11 mouse cellular contexts compared by ENCODE assay signal in genomic region chr1:138123866-138124265, GRCm38 (mm10). TPM values are rescaled to one million over a fixed set of nuclear protein-coding genes. Genes with fewer than 3 reads are reported as not detected.
A peak's percentile ranks its signal among the peaks of the same experiment; 100 is the strongest.
DNase-seq lines count a peak whose midpoint lies in the region; ATAC-seq and TF ChIP-seq lines count a peak whose summit lies in the region.
"Had no signal": no experiment of that assay in that cellular context is flagged by ENCODE, and none has a peak within 500 bp of the region (broad histone marks: within the 10 kb centered on the region; RNA-seq: fewer than 3 reads in every experiment).

No protein-coding gene starts in this region.

- WGBS in embryonic facial prominence, embryonic 11.5 days = 43% methylated on average over 3 of the region's 3 CpGs
- 41% methylated on average over 3 of the region's 3 CpGs for WGBS in embryonic facial prominence, embryonic 10.5 days
- 45% methylated on average over 3 of the region's 3 CpGs for WGBS in lung, postnatal 0 days
- WGBS in neural tube, embryonic 15.5 days = 48% methylated on average over 3 of the region's 3 CpGs

- H3K27ac ChIP-seq in embryonic facial prominence, embryonic 11.5 days (replicated peaks; ENCODE audit: low read depth, low read length) = no peak overlapping the region
- H3K27ac ChIP-seq in embryonic facial prominence, embryonic 10.5 days (replicated peaks) = no peak overlapping the region
- H3K27ac ChIP-seq in lung, postnatal 0 days (ENCODE audit: low read length) = no peak overlapping the region
- H3K27ac ChIP-seq in neural tube, embryonic 15.5 days (replicated peaks) = no peak overlapping the region
- H3K27ac ChIP-seq: hindbrain, embryonic 12.5 days; limb, embryonic 13.5 days had no signal

- no peak for TF ChIP-seq EP300 in lung, postnatal 0 days (IDR thresholded peaks at IDR 0.05)

- no peaks in the 10 kb centered on the region for H3K36me3 ChIP-seq in embryonic facial prominence, embryonic 11.5 days (replicated peaks; ENCODE audit: control insufficient read depth, insufficient read depth, low read depth, low read length)
- no peaks in the 10 kb centered on the region for H3K36me3 ChIP-seq in embryonic facial prominence, embryonic 10.5 days (replicated peaks)
- no peaks in the 10 kb centered on the region for H3K36me3 ChIP-seq in lung, postnatal 0 days (ENCODE audit: insufficient read depth, low read length)
- H3K36me3 ChIP-seq in neural tube, embryonic 15.5 days = no peaks in the 10 kb centered on the region
- H3K36me3 ChIP-seq: hindbrain, embryonic 12.5 days; limb, embryonic 13.5 days had no signal

- no peak overlapping the region for H3K4me3 ChIP-seq in embryonic facial prominence, embryonic 11.5 days (ENCODE audit: low read depth, low read length)
- no peak overlapping the region for H3K4me3 ChIP-seq in embryonic facial prominence, embryonic 10.5 days
- no peak overlapping the region for H3K4me3 ChIP-seq in lung, postnatal 0 days (ENCODE audit: low read depth, low read length)
- H3K4me3 ChIP-seq in neural tube, embryonic 15.5 days (replicated peaks) = no peak overlapping the region
- H3K4me3 ChIP-seq: hindbrain, embryonic 12.5 days; limb, embryonic 13.5 days; myocyte had no signal

- no peaks in the 10 kb centered on the region for H3K4me1 ChIP-seq in embryonic facial prominence, embryonic 11.5 days (ENCODE audit: control insufficient read depth, insufficient read depth, low read length)
- H3K4me1 ChIP-seq in embryonic facial prominence, embryonic 10.5 days = no peaks in the 10 kb centered on the region
- H3K4me1 ChIP-seq in lung, postnatal 0 days (ENCODE audit: insufficient read depth, low read depth, low read length) = no peaks in the 10 kb centered on the region
- no peaks in the 10 kb centered on the region for H3K4me1 ChIP-seq in neural tube, embryonic 15.5 days
- H3K4me1 ChIP-seq: hindbrain, embryonic 12.5 days; limb, embryonic 13.5 days had no signal

- no peak overlapping the region for H3K9ac ChIP-seq in embryonic facial prominence, embryonic 11.5 days (replicated peaks; ENCODE audit: low read length)
- H3K9ac ChIP-seq in lung, postnatal 0 days (replicated peaks; ENCODE audit: low read depth) = no peak overlapping the region
- H3K9ac ChIP-seq in neural tube, embryonic 15.5 days (replicated peaks) = no peak overlapping the region
- H3K9ac ChIP-seq: hindbrain, embryonic 12.5 days; limb, embryonic 13.5 days had no signal

- peak; percentile 45 for TF ChIP-seq CTCF in lung, postnatal 0 days (IDR thresholded peaks at IDR 0.05)

- no peak overlapping the region for H3K4me2 ChIP-seq in embryonic facial prominence, embryonic 11.5 days (ENCODE audit: low read depth, low read length)
- no peak overlapping the region for H3K4me2 ChIP-seq in lung, postnatal 0 days (replicated peaks; ENCODE audit: low read depth, low read length)
- no peak overlapping the region for H3K4me2 ChIP-seq in neural tube, embryonic 15.5 days
- H3K4me2 ChIP-seq: hindbrain, embryonic 12.5 days; limb, embryonic 13.5 days had no signal

- no peaks in the 10 kb centered on the region for H3K27me3 ChIP-seq in embryonic facial prominence, embryonic 11.5 days (ENCODE audit: control insufficient read depth, insufficient read depth, low read length)
- H3K27me3 ChIP-seq in embryonic facial prominence, embryonic 10.5 days (replicated peaks; ENCODE audit: low read depth, poor library complexity, severe bottlenecking) = no peaks in the 10 kb centered on the region
- no peaks in the 10 kb centered on the region for H3K27me3 ChIP-seq in lung, postnatal 0 days (replicated peaks; ENCODE audit: insufficient read depth, low read length)
- H3K27me3 ChIP-seq in neural tube, embryonic 15.5 days (replicated peaks) = no peaks in the 10 kb centered on the region
- H3K27me3 ChIP-seq: hindbrain, embryonic 12.5 days; limb, embryonic 13.5 days had no signal

- peak; percentile 47 for DNase-seq in embryonic facial prominence, embryonic 11.5 days (ENCODE audit: low spot score)
- no peak for DNase-seq in embryonic facial prominence, embryonic 10.5 days (ENCODE audit: low spot score)
- DNase-seq in lung, postnatal 0 days (ENCODE audit: low spot score) = peak; percentile 30
- DNase-seq in lung, postnatal 25 days (ENCODE audit: low spot score) = no peak
- DNase-seq in MEL-GATA-1-ER (ENCODE audit: extremely low read depth, low read depth) = peak; percentile 22
- no peak for DNase-seq in testis, postnatal 14 days (ENCODE audit: low spot score)

- no peaks in the 10 kb centered on the region for H3K9me3 ChIP-seq in embryonic facial prominence, embryonic 11.5 days (replicated peaks; ENCODE audit: control insufficient read depth, low read length)
- H3K9me3 ChIP-seq in embryonic facial prominence, embryonic 10.5 days = no peaks in the 10 kb centered on the region
- H3K9me3 ChIP-seq in lung, postnatal 0 days (ENCODE audit: low read length) = no peaks in the 10 kb centered on the region
- H3K9me3 ChIP-seq in neural tube, embryonic 15.5 days (replicated peaks) = no peaks in the 10 kb centered on the region
- H3K9me3 ChIP-seq: hindbrain, embryonic 12.5 days; limb, embryonic 13.5 days had no signal

- no peak for ATAC-seq in embryonic facial prominence, embryonic 11.5 days (replicated peaks; ENCODE audit: insufficient number of reproducible peaks, low FRiP score, low TSS enrichment, low read depth)
- ATAC-seq in lung, postnatal 0 days = no peak
- ATAC-seq in megakaryocyte, adult 5-6 weeks (ENCODE audit: poor library complexity, severe bottlenecking) = peak; percentile 39; the same call in 1 of the 2 replicates
- no peak for ATAC-seq in neural tube, embryonic 15.5 days (ENCODE audit: low FRiP score)

RNA-seq across cellular contexts. Expression of gene Ptprc, which starts 51.6 kb away (rescaled TPM):
- polyA plus RNA-seq in embryonic facial prominence, embryonic 11.5 days (2014; fragmentation: Nextera tagmentation; extraction: Ambion mirVana) = 1.3 and 1.6 TPM in 2 replicates
- 1.6 and 1.8 TPM in 2 replicates for polyA plus RNA-seq in embryonic facial prominence, embryonic 10.5 days (2016; fragmentation: Nextera tagmentation; extraction: Ambion mirVana)
- polyA plus RNA-seq in lung, postnatal 0 days (2015; fragmentation: Nextera tagmentation; extraction: Ambion mirVana) = 9.3 and 10.7 TPM in 2 replicates
- 547 TPM in 2 replicates for total RNA-seq in megakaryocyte, adult 5-6 weeks (2015)
- 704 and 786 TPM in 2 replicates for total RNA-seq in megakaryocyte, adult 5-6 weeks (2017)
- polyA plus RNA-seq in neural tube, embryonic 15.5 days (2015; fragmentation: Nextera tagmentation; extraction: Ambion mirVana) = 1.7 and 17.9 TPM in 2 replicates
- polyA plus RNA-seq: myocyte had no signal

Comparison
In these comparisons a context has a peak if more than half of its experiments do, and no peak if none do; other contexts are left out.
1. DNase-seq: peak in embryonic facial prominence, embryonic 11.5 days (single experiment), lung, postnatal 0 days (single experiment) and MEL-GATA-1-ER (single experiment); none in embryonic facial prominence, embryonic 10.5 days (single experiment), lung, postnatal 25 days (single experiment) and testis, postnatal 14 days (single experiment).